Mouse (Mus musculus) left cerebral cortex, adult 2 months (tissue): ENCODE measurements around the gene Lipc. TPM values are rescaled to one million over a fixed set of nuclear protein-coding genes. Genes with fewer than 3 reads are reported as not detected.
"Not testable (repeated sequence)": the region's sequence is repeated elsewhere in the genome, so short reads cannot be mapped to it uniquely, and the experiment has no call there.

ENCODE experiments used
- DNase-seq, 2 experiments: peaks; one replicate each; pipeline ENCODE4 v3.0.0; 2021 to 2022; ENCODE audit warnings: low spot score in 2 of 2, mixed read lengths in 1 of 2; ENCODE audit errors: extremely low spot score in 1 of 2
- H3K27ac ChIP-seq: fragments of 200-600 bp; 2 replicates; pipeline ENCODE4 v1.8.1; 2022
- H3K4me3 ChIP-seq: fragments of 200-600 bp; 2 replicates; pipeline ENCODE4 v1.8.1; 2022
- CTCF ChIP-seq: fragments of 200-600 bp; IDR thresholded peaks from 2 replicates; pipeline ENCODE4 v1.8.1; 2022; ENCODE audit warnings: antibody characterized with exemption, mild to moderate bottlenecking, moderate library complexity
- intact Hi-C: fragments of 180-260 bp; cut with DNase I; formaldehyde crosslinking; loops from one replicate; pipeline ENCODE4 v1.15.1; 2025
- total RNA-seq, 2 experiments: library from RNA; stranded (reverse); gene quantifications; 2 replicates each; pipeline ENCODE4 v1.2.3; 2021

Gene Lipc
- total RNA-seq, 2 experiments from 2014 or later = 0.20 TPM; not detected in 1

GRCm38 (mm10) chr9:70872675-70873074 is 79.4 kb downstream of the Lipc start:
- no peak for TF ChIP-seq CTCF
- intact Hi-C loops = no loop called here
- no peak overlapping the region for H3K27ac ChIP-seq
- H3K4me3 ChIP-seq = no peak overlapping the region
- DNase-seq = no peak

GRCm38 (mm10) chr9:70870326-70870725 is 81.7 kb downstream of the Lipc start:
- intact Hi-C loops = no loop called here
- Histone ChIP-seq H3K27ac (no peak overlapping the region), H3K4me3 (no peak overlapping the region)
- DNase-seq = no peak
- TF ChIP-seq CTCF = no peak

GRCm38 (mm10) chr9:70869169-70869873 is 82.7 kb downstream of the Lipc start:
- DNase-seq = no peak
- H3K27ac ChIP-seq = no peak overlapping the region
- intact Hi-C loops = no loop called here
- no peak overlapping the region for H3K4me3 ChIP-seq
- TF ChIP-seq CTCF = no peak

GRCm38 (mm10) chr9:70867381-70867780 is 84.6 kb downstream of the Lipc start:
- TF ChIP-seq CTCF = no peak
- no peak overlapping the region for H3K4me3 ChIP-seq
- intact Hi-C loops = no loop called here
- no peak for DNase-seq
- peak overlapping the region; percentile 28; the same call in 1 of the 2 replicates for H3K27ac ChIP-seq

GRCm38 (mm10) chr9:70864039-70864438 is 88.0 kb downstream of the Lipc start:
- no peak for DNase-seq
- Histone ChIP-seq H3K27ac (no peak overlapping the region), H3K4me3 (no peak overlapping the region)
- intact Hi-C loops = no loop called here
- no peak for TF ChIP-seq CTCF

- no peak for TF ChIP-seq CTCF
- DNase-seq = no peak
- intact Hi-C loops = no loop called here
- peak overlapping the region; percentile 57 for H3K27ac ChIP-seq
- H3K4me3 ChIP-seq = no peak overlapping the region
These were observed 88.7 kb downstream of the Lipc start for GRCm38 (mm10) chr9:70863299-70863698.

GRCm38 (mm10) chr9:70859233-70859632 is 92.8 kb downstream of the Lipc start:
- intact Hi-C loops = no loop called here
- TF ChIP-seq CTCF = no peak
- DNase-seq = no peak
- Histone ChIP-seq H3K27ac (no peak overlapping the region), H3K4me3 (no peak overlapping the region)

GRCm38 (mm10) chr9:70855868-70856267 is 96.2 kb downstream of the Lipc start:
- no peak overlapping the region for H3K4me3 ChIP-seq
- no peak for DNase-seq
- intact Hi-C loops = no loop called here
- H3K27ac ChIP-seq = no peak overlapping the region
- TF ChIP-seq CTCF = no peak

- no peak for TF ChIP-seq CTCF
- intact Hi-C loops = no loop called here
- Histone ChIP-seq H3K27ac (no peak overlapping the region), H3K4me3 (no peak overlapping the region)
- DNase-seq = no peak
These were observed 97.1 kb downstream of the Lipc start for GRCm38 (mm10) chr9:70854950-70855349.

- H3K4me3 ChIP-seq, DNase-seq, intact Hi-C loops, H3K27ac ChIP-seq: not testable (repeated sequence)
These were observed 98.9 kb downstream of the Lipc start for GRCm38 (mm10) chr9:70853081-70853480.

- intact Hi-C loops = no loop called here
- no peak overlapping the region for H3K4me3 ChIP-seq
- no peak overlapping the region for H3K27ac ChIP-seq
- DNase-seq = no peak
- no peak for TF ChIP-seq CTCF
These were observed 100.5 kb downstream of the Lipc start for GRCm38 (mm10) chr9:70851533-70851932.

GRCm38 (mm10) chr9:70848135-70848770 is 103.8 kb downstream of the Lipc start:
- no peak for DNase-seq
- intact Hi-C loops = loop anchor here (5.0 kb wide), 1 partner anchor 171 kb away; the partner anchor contains the start of gene Adam10
- peak overlapping the region; percentile 84 for H3K27ac ChIP-seq
- TF ChIP-seq CTCF = no peak
- H3K4me3 ChIP-seq = no peak overlapping the region
